In the genomic region with DNA sequence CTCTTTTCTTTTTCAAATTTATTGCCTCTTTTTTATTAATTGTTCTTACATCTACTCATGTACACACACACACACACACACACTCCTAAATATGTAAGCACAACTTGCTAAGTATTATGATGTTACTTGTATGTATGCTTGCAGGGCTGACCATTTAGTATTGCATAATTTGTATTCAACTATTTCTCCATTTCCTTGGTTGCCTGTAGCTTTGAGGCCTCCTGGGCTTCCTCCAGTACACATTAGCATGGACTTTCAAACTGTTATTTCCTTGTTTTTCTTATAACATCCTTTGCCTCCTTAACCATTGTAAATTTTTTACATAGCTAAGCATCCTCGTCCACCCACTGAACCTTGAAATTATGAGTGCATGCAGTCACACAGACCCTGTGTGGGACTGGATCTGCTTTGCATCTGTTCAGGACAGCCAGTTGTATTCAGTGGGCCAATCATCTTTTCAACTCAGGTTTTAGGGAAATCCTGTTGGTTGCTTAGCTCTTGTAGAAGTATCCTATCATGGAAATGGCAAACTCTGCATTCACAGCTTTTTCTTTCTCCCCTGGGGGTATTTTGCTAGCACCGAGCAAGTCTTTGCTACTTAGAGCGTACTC, we compare ENCODE assay signal across 15 mouse cellular contexts.
A peak's percentile ranks its signal among the peaks of the same experiment; 100 is the strongest.
DNase-seq lines count a peak whose midpoint lies in the region; ATAC-seq and TF ChIP-seq lines count a peak whose summit lies in the region.
"Had no signal": no experiment of that assay in that cellular context is flagged by ENCODE, and none has a peak within 500 bp of the region (broad histone marks: within the 10 kb centered on the region; RNA-seq: fewer than 3 reads in every experiment).

No protein-coding gene starts in this region.

- peak; percentile 62 for DNase-seq in kidney, adult 11 months
- peak; percentile 39 to 73 for DNase-seq in kidney, adult 8-10 months
- no peak for DNase-seq in layer of hippocampus, adult 9-10 months (ENCODE audit: low spot score)
- DNase-seq in layer of hippocampus, adult 2 months (ENCODE audit: low spot score in 2 of 2) = no peak
- DNase-seq: cerebellum, adult 11-12 months; gastrocnemius, adult 2 months; heart, postnatal 36 days; left cerebral cortex, postnatal 4 days; right cerebral cortex, adult 18-20 months had no signal

- H3K4me2 ChIP-seq in kidney, embryonic 14.5 days (replicated peaks; ENCODE audit: low read depth, low read length) = no peak overlapping the region
- H3K4me2 ChIP-seq: liver, embryonic 12.5 days had no signal

- H3K27me3 ChIP-seq in kidney, embryonic 14.5 days (ENCODE audit: control insufficient read depth, insufficient read depth, low read length) = no peaks in the 10 kb centered on the region
- H3K27me3 ChIP-seq: liver, embryonic 12.5 days had no signal

- H3K9me3 ChIP-seq in kidney, embryonic 14.5 days (ENCODE audit: control insufficient read depth, low read length) = no peaks in the 10 kb centered on the region
- H3K9me3 ChIP-seq: heart, embryonic 10.5 days; liver, embryonic 12.5 days had no signal

- no peak for ATAC-seq in kidney, embryonic 14.5 days (ENCODE audit: low FRiP score, low TSS enrichment)
- ATAC-seq in megakaryocyte, adult 5-6 weeks (ENCODE audit: poor library complexity, severe bottlenecking) = peak; percentile 83
- ATAC-seq: hindbrain, postnatal 0 days; liver, embryonic 12.5 days had no signal

- 51% methylated on average over 3 of the region's 3 CpGs for WGBS in kidney, embryonic 14.5 days

- no peak for TF ChIP-seq POLR2A in bone marrow macrophage, adult 2 months (IDR thresholded peaks at IDR 0.05; ENCODE audit: borderline replicate concordance, low read depth, low read length)

- no peak overlapping the region for H3K9ac ChIP-seq in kidney, embryonic 14.5 days (ENCODE audit: low read depth, low read length)
- H3K9ac ChIP-seq: liver, embryonic 12.5 days had no signal

- H3K27ac ChIP-seq in kidney, embryonic 14.5 days (ENCODE audit: low read depth, low read length) = no peak overlapping the region; the same call in 1 of the 2 replicates
- peak overlapping the region; percentile 69 for H3K27ac ChIP-seq in bone marrow macrophage, adult 2 months (ENCODE audit: insufficient read depth, low read depth, low read length)
- no peak overlapping the region for H3K27ac ChIP-seq in layer of hippocampus, adult 2 months
- H3K27ac ChIP-seq: gastrocnemius, adult 2 months; heart, embryonic 10.5 days; hindbrain, postnatal 0 days; liver, embryonic 12.5 days had no signal

- H3K36me3 ChIP-seq in kidney, embryonic 14.5 days (ENCODE audit: control insufficient read depth, insufficient read depth, low read length) = no peaks in the 10 kb centered on the region
- H3K36me3 ChIP-seq: heart, embryonic 10.5 days; liver, embryonic 12.5 days had no signal

- peaks cover 10% of the 10 kb centered on the region; the same call in 1 of the 2 replicates for H3K4me1 ChIP-seq in kidney, embryonic 14.5 days (ENCODE audit: control insufficient read depth, insufficient read depth, low read length)
- peaks cover 38% of the 10 kb centered on the region for H3K4me1 ChIP-seq in bone marrow macrophage, adult 2 months (ENCODE audit: control insufficient read depth, insufficient read depth, low read length)
- H3K4me1 ChIP-seq: liver, embryonic 12.5 days had no signal

- no peak for TF ChIP-seq CTCF in bone marrow macrophage, adult 2 months (IDR thresholded peaks at IDR 0.05; ENCODE audit: low read depth, low read length)
- no peak for TF ChIP-seq CTCF in layer of hippocampus, adult 2 months (conservative IDR thresholded peaks at IDR 0.05)

- no peak overlapping the region for H3K4me3 ChIP-seq in kidney, embryonic 14.5 days (ENCODE audit: low read length)
- no peak overlapping the region for H3K4me3 ChIP-seq in bone marrow macrophage, adult 2 months (ENCODE audit: insufficient read depth, low read length)
- H3K4me3 ChIP-seq in layer of hippocampus, adult 2 months = no peak overlapping the region
- H3K4me3 ChIP-seq: gastrocnemius, adult 2 months; heart, embryonic 10.5 days; liver, embryonic 12.5 days had no signal

Comparison
In these comparisons a context has a peak if more than half of its experiments do, and no peak if none do; other contexts are left out.
1. DNase-seq: peak in kidney, adult 11 months (single experiment) and kidney, adult 8-10 months (2 of 2); none in layer of hippocampus, adult 9-10 months (single experiment) and layer of hippocampus, adult 2 months (0 of 2).